Mouse (Mus musculus) stomach, embryonic 14.5 days (tissue): Measurements from ENCODE around the gene Lrrc75a. TPM values are rescaled to one million over a fixed set of nuclear protein-coding genes. Genes with fewer than 3 reads are reported as not detected.

Experiments used
- ATAC-seq: fragments of 200-750 bp; cut with Nextera tagmentation; 2 replicates; pipeline ENCODE4 v1.8.0; 2017; ENCODE audit warnings: low read depth, moderate TSS enrichment; ENCODE audit not compliant: insufficient number of reproducible peaks, insufficient read depth, low FRiP score
- H3K27ac ChIP-seq: fragments of 300-500 bp; sonication (generic); 2 replicates; pipeline ENCODE4 v1.5.1; 2014; ENCODE audit warnings: mild to moderate bottlenecking, low read length, moderate library complexity, mixed read lengths
- H3K27me3 ChIP-seq: fragments of 300-500 bp; sonication (generic); 2 replicates; pipeline ENCODE4 v1.6.1; 2014; ENCODE audit warnings: low read length, control low read depth, mixed read lengths; ENCODE audit not compliant: control insufficient read depth, insufficient read depth
- H3K36me3 ChIP-seq: fragments of 300-500 bp; sonication (generic); 2 replicates; pipeline ENCODE4 v1.6.1; 2014; ENCODE audit warnings: mild to moderate bottlenecking, control low read depth, low read length, moderate library complexity, mixed read lengths; ENCODE audit not compliant: control insufficient read depth, insufficient read depth
- H3K4me1 ChIP-seq: fragments of 300-500 bp; sonication (generic); 2 replicates; pipeline ENCODE4 v1.6.1; 2014; ENCODE audit warnings: low read length, control low read depth, mixed read lengths; ENCODE audit not compliant: control insufficient read depth, insufficient read depth
- H3K4me2 ChIP-seq: fragments of 300-500 bp; sonication (generic); replicated peaks from 2 replicates; pipeline ENCODE4 v1.6.1; 2014; ENCODE audit warnings: low read depth, low read length, control low read depth
- H3K4me3 ChIP-seq: fragments of 300-500 bp; sonication (generic); 2 replicates; pipeline ENCODE4 v1.5.1; 2014; ENCODE audit warnings: low read depth, low read length, control low read depth
- H3K9ac ChIP-seq: fragments of 300-500 bp; sonication (generic); replicated peaks from 2 replicates; pipeline ENCODE4 v1.6.1; 2014; ENCODE audit warnings: low read depth, mild to moderate bottlenecking, control low read depth, low read length, moderate library complexity, mixed read lengths
- H3K9me3 ChIP-seq: fragments of 300-500 bp; sonication (generic); 2 replicates; pipeline ENCODE4 v1.6.1; 2016; ENCODE audit warnings: low read depth, low read length, control low read depth; ENCODE audit not compliant: control insufficient read depth
- WGBS: fragments of 180-500 bp; shearing (Covaris S2); extraction: QIAGEN DNeasy Blood & Tissue Kit; methylation state at CpG from one replicate; pipeline ENCODE4 v1.1.7; 2014; 5-methylcytosine and 5-hydroxymethylcytosine counted together
- polyA plus RNA-seq: library from polyadenylated mRNA; unstranded; fragments of >200 nt; fragmentation: Nextera tagmentation; extraction: Ambion mirVana; gene quantifications from 2 replicates; pipeline ENCODE4 v1.2.1, GENCODE M21; 2014

Lrrc75a gene
- polyA plus RNA-seq, 1 experiment from 2014 or later = 9.0 TPM

DNA sequence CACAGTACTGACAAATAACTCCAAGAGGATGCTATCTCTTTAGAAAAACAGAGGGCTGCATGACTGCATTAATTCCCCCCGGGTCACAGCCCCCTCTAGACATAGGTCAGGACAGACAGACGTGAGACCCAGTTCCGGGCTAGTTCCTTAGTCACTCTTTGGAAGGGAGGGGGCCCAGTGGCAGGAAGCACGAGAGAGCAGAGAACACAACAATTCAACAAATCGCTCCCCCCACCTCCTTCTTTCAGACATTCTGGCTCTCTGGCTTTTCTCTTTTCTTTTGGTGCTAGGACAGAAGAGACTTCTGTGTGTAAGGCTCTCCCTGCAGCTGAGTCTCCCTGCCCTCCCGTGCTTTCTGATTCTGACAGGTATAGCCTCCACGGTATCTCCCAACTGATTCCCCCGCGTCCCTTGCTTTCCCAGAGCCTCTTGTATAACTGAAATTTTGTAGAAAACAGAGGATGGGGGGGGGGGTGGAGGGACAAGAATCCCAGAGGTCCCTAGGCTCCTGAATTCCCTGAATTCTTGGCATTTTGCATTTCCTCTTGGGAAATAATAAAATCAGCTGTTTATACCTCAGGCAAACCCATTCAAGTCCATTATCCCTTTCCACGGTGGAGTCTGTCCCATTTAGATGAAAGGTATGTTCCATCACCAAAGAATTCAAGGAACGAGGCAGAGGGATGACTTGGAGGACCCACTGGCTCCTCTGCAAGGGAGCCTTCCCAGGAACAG lies 12.1 kb downstream of the Lrrc75a start:
- 61% methylated on average over 11 of the region's 11 CpGs for WGBS
- no peak overlapping the region for H3K9ac ChIP-seq
- no peak overlapping the region for H3K4me2 ChIP-seq
- no peaks in the 10 kb centered on the region for H3K27me3 ChIP-seq
- no peak overlapping the region; the same call in 1 of the 2 replicates for H3K27ac ChIP-seq
- no peaks in the 10 kb centered on the region for H3K36me3 ChIP-seq
- no peak overlapping the region for H3K4me3 ChIP-seq
- H3K9me3 ChIP-seq = no peaks in the 10 kb centered on the region
- peaks cover 11% of the 10 kb centered on the region for H3K4me1 ChIP-seq
- ATAC-seq = no peak

GRCm38 (mm10) chr11:62635406-62635805 lies 12.9 kb downstream of the Lrrc75a start:
- WGBS = 72% methylated on average over 3 of the region's 3 CpGs
- Histone ChIP-seq H3K36me3 (no peaks in the 10 kb centered on the region), H3K27ac (no peak overlapping the region), H3K9me3 (no peaks in the 10 kb centered on the region), H3K27me3 (no peaks in the 10 kb centered on the region), H3K4me3 (no peak overlapping the region), H3K9ac (no peak overlapping the region), H3K4me1 (peaks cover 18% of the 10 kb centered on the region), H3K4me2 (no peak overlapping the region)
- ATAC-seq = no peak

DNA sequence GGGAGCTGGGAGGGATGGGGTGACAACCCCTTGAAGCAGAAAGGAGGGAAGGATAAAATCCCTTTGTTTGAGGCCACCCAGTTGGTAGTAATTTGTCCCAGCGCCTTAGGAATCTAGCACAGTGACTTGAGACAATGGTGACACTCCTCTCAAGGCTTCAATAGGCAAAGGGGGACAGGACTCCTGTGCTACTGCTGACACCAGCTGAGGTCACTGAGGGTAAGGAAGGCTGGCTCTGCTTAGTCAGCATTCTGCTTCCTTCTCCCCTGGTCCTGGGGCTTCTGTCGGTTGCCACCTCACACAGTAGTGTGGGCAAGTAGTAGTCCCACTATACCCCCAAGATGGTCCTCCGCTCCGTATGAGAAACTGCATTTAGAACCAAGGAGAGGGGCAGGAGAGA lies 17.2 kb downstream of the Lrrc75a start:
- Histone ChIP-seq H3K4me1 (peaks cover 29% of the 10 kb centered on the region), H3K9me3 (no peaks in the 10 kb centered on the region), H3K27ac (no peak overlapping the region), H3K27me3 (no peaks in the 10 kb centered on the region), H3K4me3 (no peak overlapping the region), H3K36me3 (no peaks in the 10 kb centered on the region), H3K4me2 (no peak overlapping the region), H3K9ac (no peak overlapping the region)
- 55% methylated on average over 4 of the region's 4 CpGs for WGBS
- ATAC-seq = no peak

GRCm38 (mm10) chr11:62630225-62630821 lies 18.0 kb downstream of the Lrrc75a start:
- no peak overlapping the region for H3K4me3 ChIP-seq
- H3K4me1 ChIP-seq = peaks cover 28% of the 10 kb centered on the region
- peak overlapping the region; percentile 23 for H3K4me2 ChIP-seq
- H3K27ac ChIP-seq = peak overlapping the region; percentile 30; the same call in 1 of the 2 replicates
- WGBS = 4% methylated on average over 11 of the region's 11 CpGs
- H3K36me3 ChIP-seq = no peaks in the 10 kb centered on the region
- H3K27me3 ChIP-seq = no peaks in the 10 kb centered on the region
- ATAC-seq = no peak
- no peak overlapping the region for H3K9ac ChIP-seq
- no peaks in the 10 kb centered on the region for H3K9me3 ChIP-seq

- Histone ChIP-seq H3K27me3 (no peaks in the 10 kb centered on the region), H3K9me3 (no peaks in the 10 kb centered on the region), H3K27ac (peak overlapping the region; percentile 30; the same call in 1 of the 2 replicates), H3K4me2 (peak overlapping the region; percentile 23; the same call in 1 of the 2 replicates), H3K4me1 (peaks cover 35% of the 10 kb centered on the region), H3K36me3 (no peaks in the 10 kb centered on the region), H3K4me3 (no peak overlapping the region), H3K9ac (no peak overlapping the region)
- no peak for ATAC-seq
- 2% methylated on average over 9 of the region's 9 CpGs for WGBS
These were observed 18.7 kb downstream of the Lrrc75a start for GRCm38 (mm10) chr11:62629352-62630224.

DNA sequence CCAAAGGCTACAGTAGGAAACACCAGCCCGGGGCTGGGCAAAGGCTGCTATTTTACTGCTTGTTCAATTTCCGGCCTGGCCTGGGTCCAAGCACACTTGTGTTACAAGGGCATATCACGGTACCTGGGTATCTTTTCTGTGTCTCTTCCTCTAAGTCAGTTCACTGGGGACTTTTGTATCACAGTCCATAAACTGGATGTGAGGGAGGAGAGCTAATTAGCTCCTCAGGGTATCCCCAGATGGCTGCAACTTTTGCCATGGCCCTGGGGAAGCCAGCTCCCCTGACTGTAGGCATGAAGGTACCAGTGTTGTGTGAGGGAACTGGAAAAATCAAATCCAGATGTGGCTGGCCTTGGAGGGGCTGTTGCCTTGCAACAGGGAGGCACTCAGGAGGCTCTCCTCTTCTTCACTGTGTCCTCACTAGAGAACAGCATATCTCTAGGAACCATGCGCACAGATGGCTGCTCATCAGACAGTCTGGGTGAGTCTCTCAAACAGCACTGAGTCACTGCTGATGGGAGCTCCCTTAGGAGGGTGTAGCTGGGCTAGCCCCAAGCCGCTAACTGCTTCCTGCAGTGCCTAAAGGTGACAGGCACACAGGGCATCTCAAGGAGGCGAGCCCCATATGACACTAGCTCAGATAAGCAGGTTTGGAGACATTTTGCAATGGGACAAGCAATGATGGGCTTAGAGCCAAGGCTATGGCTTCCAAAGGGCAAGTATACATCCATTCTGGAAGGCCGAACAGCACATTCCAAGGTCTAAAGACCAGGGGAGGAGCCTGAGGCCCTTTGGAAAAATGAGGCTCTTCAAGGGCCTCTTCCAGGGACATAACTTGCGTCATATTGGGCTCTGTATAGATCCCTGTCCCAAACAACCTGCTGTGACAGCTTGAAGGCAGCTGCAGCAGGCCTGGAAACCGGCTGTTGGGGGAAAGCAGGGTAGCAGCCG lies 23.7 kb downstream of the Lrrc75a start:
- H3K36me3 ChIP-seq = no peaks in the 10 kb centered on the region
- no peaks in the 10 kb centered on the region for H3K9me3 ChIP-seq
- H3K4me3 ChIP-seq = no peak overlapping the region
- no peaks in the 10 kb centered on the region for H3K27me3 ChIP-seq
- ATAC-seq = peak; percentile 48; the same call in 1 of the 2 replicates
- no peak overlapping the region for H3K4me2 ChIP-seq
- peak overlapping the region; percentile 39; the same call in 1 of the 2 replicates for H3K27ac ChIP-seq
- no peak overlapping the region for H3K9ac ChIP-seq
- peaks cover 23% of the 10 kb centered on the region; the same call in 1 of the 2 replicates for H3K4me1 ChIP-seq
- 65% methylated on average over 10 of the region's 10 CpGs for WGBS

GRCm38 (mm10) chr11:62622850-62623249 lies 25.5 kb downstream of the Lrrc75a start:
- H3K9ac ChIP-seq = no peak overlapping the region
- no peak overlapping the region for H3K4me2 ChIP-seq
- no peak for ATAC-seq
- H3K27ac ChIP-seq = no peak overlapping the region
- H3K27me3 ChIP-seq = no peaks in the 10 kb centered on the region
- H3K4me3 ChIP-seq = no peak overlapping the region
- H3K4me1 ChIP-seq = peaks cover 11% of the 10 kb centered on the region; the same call in 1 of the 2 replicates
- no peaks in the 10 kb centered on the region for H3K9me3 ChIP-seq
- H3K36me3 ChIP-seq = 0 out of 2 replicates have a peak, but pooled peaks cover 2% of the 10 kb centered on the region
- WGBS = 52% methylated on average over 4 of the region's 4 CpGs
